Mouse (Mus musculus): ENCODE results near the gene Foxk1. TPM values are rescaled to one million over a fixed set of nuclear protein-coding genes. Genes with fewer than 3 reads are reported as not detected.

Foxk1 gene
- polyA plus RNA-seq, 1 experiment from 2014 or later, result 5.8 TPM

- Histone ChIP-seq H3K9ac (no peak overlapping the region), H3K4me1 (replicated peaks) (peaks cover 84% of the 10 kb centered on the region), H3K4me2 (no peak overlapping the region), H3K27me3 (replicated peaks) (no peaks in the 10 kb centered on the region), H3K4me3 (no peak overlapping the region), H3K36me3 (peaks cover 19% of the 10 kb centered on the region), H3K27ac (ENCODE audit: poor library complexity, severe bottlenecking) (peak overlapping the region; percentile 12; the same call in 1 of the 2 replicates), H3K9me3 (replicated peaks) (no peaks in the 10 kb centered on the region)
- WGBS, result 64% methylated on average over 4 of the region's 4 CpGs
- ATAC-seq (ENCODE audit: insufficient number of reproducible peaks, low FRiP score), result no peak
Observed at GRCm38 (mm10) chr5:142420317-142420716, 19.0 kb downstream of the Foxk1 start.

GRCm38 (mm10) chr5:142420920-142421319 lies 19.6 kb downstream of the Foxk1 start:
- H3K27me3 ChIP-seq (replicated peaks), result no peaks in the 10 kb centered on the region
- peaks cover 84% of the 10 kb centered on the region for H3K4me1 ChIP-seq (replicated peaks)
- ATAC-seq (ENCODE audit: insufficient number of reproducible peaks, low FRiP score), result no peak
- H3K4me2 ChIP-seq, result no peak overlapping the region
- H3K9ac ChIP-seq, result no peak overlapping the region
- H3K4me3 ChIP-seq, result no peak overlapping the region
- H3K36me3 ChIP-seq, result peaks cover 19% of the 10 kb centered on the region
- WGBS, result 87% methylated on average over 9 of the region's 9 CpGs
- 0 out of 2 replicates have a peak overlapping the region, but pooled peaks have one; percentile 1 for H3K27ac ChIP-seq (ENCODE audit: poor library complexity, severe bottlenecking)
- H3K9me3 ChIP-seq (replicated peaks), result no peaks in the 10 kb centered on the region

GRCm38 (mm10) chr5:142421886-142422285 lies 20.6 kb downstream of the Foxk1 start:
- H3K4me3 ChIP-seq, result no peak overlapping the region
- no peaks in the 10 kb centered on the region for H3K27me3 ChIP-seq (replicated peaks)
- H3K9ac ChIP-seq, result no peak overlapping the region
- no peak for ATAC-seq (ENCODE audit: insufficient number of reproducible peaks, low FRiP score)
- no peak overlapping the region for H3K27ac ChIP-seq (ENCODE audit: poor library complexity, severe bottlenecking)
- H3K4me1 ChIP-seq (replicated peaks), result peaks cover 84% of the 10 kb centered on the region
- no peak overlapping the region for H3K4me2 ChIP-seq
- no peaks in the 10 kb centered on the region for H3K9me3 ChIP-seq (replicated peaks)
- 83% methylated on average over 5 of the region's 5 CpGs for WGBS
- H3K36me3 ChIP-seq, result peaks cover 19% of the 10 kb centered on the region

GRCm38 (mm10) chr5:142423141-142423540 lies 21.8 kb downstream of the Foxk1 start:
- no peak overlapping the region for H3K4me3 ChIP-seq
- no peak for ATAC-seq (ENCODE audit: insufficient number of reproducible peaks, low FRiP score)
- WGBS, result 77% methylated on average over 10 of the region's 10 CpGs
- H3K27ac ChIP-seq (ENCODE audit: poor library complexity, severe bottlenecking), result 0 out of 2 replicates have a peak overlapping the region, but pooled peaks have one; percentile 9
- no peaks in the 10 kb centered on the region for H3K9me3 ChIP-seq (replicated peaks)
- no peak overlapping the region for H3K9ac ChIP-seq
- H3K27me3 ChIP-seq (replicated peaks), result no peaks in the 10 kb centered on the region
- H3K4me2 ChIP-seq, result no peak overlapping the region
- H3K4me1 ChIP-seq (replicated peaks), result peaks cover 84% of the 10 kb centered on the region
- peaks cover 19% of the 10 kb centered on the region for H3K36me3 ChIP-seq

GRCm38 (mm10) chr5:142423701-142424100 lies 22.4 kb downstream of the Foxk1 start:
- ATAC-seq (ENCODE audit: insufficient number of reproducible peaks, low FRiP score), result no peak
- 0 out of 2 replicates have a peak overlapping the region, but pooled peaks have one; percentile 92 for H3K27ac ChIP-seq (ENCODE audit: poor library complexity, severe bottlenecking)
- H3K27me3 ChIP-seq (replicated peaks), result no peaks in the 10 kb centered on the region
- no peak overlapping the region for H3K4me3 ChIP-seq
- H3K9me3 ChIP-seq (replicated peaks), result no peaks in the 10 kb centered on the region
- no peak overlapping the region for H3K9ac ChIP-seq
- 57% methylated on average over 3 of the region's 3 CpGs for WGBS
- peaks cover 88% of the 10 kb centered on the region for H3K4me1 ChIP-seq (replicated peaks)
- H3K36me3 ChIP-seq, result peaks cover 19% of the 10 kb centered on the region
- no peak overlapping the region for H3K4me2 ChIP-seq

GRCm38 (mm10) chr5:142424627-142425349 lies 23.5 kb downstream of the Foxk1 start:
- Histone ChIP-seq H3K4me1 (replicated peaks) (peaks cover 81% of the 10 kb centered on the region), H3K27me3 (replicated peaks) (no peaks in the 10 kb centered on the region), H3K27ac (ENCODE audit: poor library complexity, severe bottlenecking) (peak overlapping the region; percentile 92), H3K4me2 (peak overlapping the region; percentile 47), H3K9me3 (replicated peaks) (no peaks in the 10 kb centered on the region), H3K36me3 (peaks cover 14% of the 10 kb centered on the region), H3K4me3 (0 out of 2 replicates have a peak overlapping the region, but pooled peaks have one; percentile 8), H3K9ac (peak overlapping the region; percentile 55; the same call in 1 of the 2 replicates)
- peak; percentile 83 for ATAC-seq (ENCODE audit: insufficient number of reproducible peaks, low FRiP score)
- 27% methylated on average over 13 of the region's 13 CpGs for WGBS

GRCm38 (mm10) chr5:142426476-142426875 lies 25.2 kb downstream of the Foxk1 start:
- Histone ChIP-seq H3K4me1 (replicated peaks) (peaks cover 67% of the 10 kb centered on the region), H3K4me2 (no peak overlapping the region), H3K4me3 (no peak overlapping the region), H3K36me3 (0 out of 2 replicates have a peak, but pooled peaks cover 6% of the 10 kb centered on the region), H3K27ac (ENCODE audit: poor library complexity, severe bottlenecking) (peak overlapping the region; percentile 92), H3K9ac (no peak overlapping the region), H3K27me3 (replicated peaks) (no peaks in the 10 kb centered on the region), H3K9me3 (replicated peaks) (no peaks in the 10 kb centered on the region)
- ATAC-seq (ENCODE audit: insufficient number of reproducible peaks, low FRiP score), result no peak
- WGBS, result 100% methylated on average over 2 of the region's 2 CpGs

GRCm38 (mm10) chr5:142427876-142428275 lies 26.6 kb downstream of the Foxk1 start:
- peaks cover 71% of the 10 kb centered on the region for H3K4me1 ChIP-seq (replicated peaks)
- no peak for ATAC-seq (ENCODE audit: insufficient number of reproducible peaks, low FRiP score)
- H3K9ac ChIP-seq, result peak overlapping the region; percentile 38; the same call in 1 of the 2 replicates
- no peaks in the 10 kb centered on the region for H3K9me3 ChIP-seq (replicated peaks)
- no peak overlapping the region for H3K4me3 ChIP-seq
- 81% methylated on average over 10 of the region's 10 CpGs for WGBS
- peak overlapping the region; percentile 36; the same call in 1 of the 2 replicates for H3K27ac ChIP-seq (ENCODE audit: poor library complexity, severe bottlenecking)
- no peaks in the 10 kb centered on the region for H3K27me3 ChIP-seq (replicated peaks)
- H3K4me2 ChIP-seq, result no peak overlapping the region
- no peaks in the 10 kb centered on the region for H3K36me3 ChIP-seq

GRCm38 (mm10) chr5:142428691-142429090 lies 27.4 kb downstream of the Foxk1 start:
- Histone ChIP-seq H3K4me2 (no peak overlapping the region), H3K36me3 (no peaks in the 10 kb centered on the region), H3K27ac (ENCODE audit: poor library complexity, severe bottlenecking) (no peak overlapping the region), H3K4me3 (no peak overlapping the region), H3K9ac (no peak overlapping the region), H3K27me3 (replicated peaks) (no peaks in the 10 kb centered on the region), H3K4me1 (replicated peaks) (peaks cover 75% of the 10 kb centered on the region), H3K9me3 (replicated peaks) (no peaks in the 10 kb centered on the region)
- ATAC-seq (ENCODE audit: insufficient number of reproducible peaks, low FRiP score), result no peak
- WGBS, result 68% methylated on average over 6 of the region's 6 CpGs

GRCm38 (mm10) chr5:142431029-142431428 lies 29.7 kb downstream of the Foxk1 start:
- no peaks in the 10 kb centered on the region for H3K27me3 ChIP-seq (replicated peaks)
- no peak overlapping the region for H3K4me2 ChIP-seq
- no peak overlapping the region for H3K9ac ChIP-seq
- H3K4me1 ChIP-seq (replicated peaks), result peaks cover 56% of the 10 kb centered on the region
- no peak for ATAC-seq (ENCODE audit: insufficient number of reproducible peaks, low FRiP score)
- H3K27ac ChIP-seq (ENCODE audit: poor library complexity, severe bottlenecking), result no peak overlapping the region
- WGBS, result 81% methylated on average over 12 of the region's 12 CpGs
- H3K9me3 ChIP-seq (replicated peaks), result no peaks in the 10 kb centered on the region
- H3K36me3 ChIP-seq, result peaks cover 14% of the 10 kb centered on the region
- H3K4me3 ChIP-seq, result no peak overlapping the region

GRCm38 (mm10) chr5:142431811-142432434 lies 30.6 kb downstream of the Foxk1 start:
- ATAC-seq (ENCODE audit: insufficient number of reproducible peaks, low FRiP score), result no peak
- no peak overlapping the region for H3K4me3 ChIP-seq
- H3K36me3 ChIP-seq, result peaks cover 22% of the 10 kb centered on the region
- H3K9me3 ChIP-seq (replicated peaks), result no peaks in the 10 kb centered on the region
- no peaks in the 10 kb centered on the region for H3K27me3 ChIP-seq (replicated peaks)
- no peak overlapping the region for H3K4me2 ChIP-seq
- no peak overlapping the region; the same call in 1 of the 2 replicates for H3K9ac ChIP-seq
- peaks cover 47% of the 10 kb centered on the region for H3K4me1 ChIP-seq (replicated peaks)
- H3K27ac ChIP-seq (ENCODE audit: poor library complexity, severe bottlenecking), result no peak overlapping the region
- WGBS, result 57% methylated on average over 9 of the region's 9 CpGs
